Mouse (Mus musculus) cerebellum, adult (tissue): Measurements from ENCODE around the gene Zfp451.
"Not testable (repeated sequence)": the region's sequence is repeated elsewhere in the genome, so short reads cannot be mapped to it uniquely, and the experiment has no call there.

ENCODE experiments used
- ATAC-seq: cut with Nextera tagmentation; 2 replicates; pipeline ENCODE4 v1.9.2; 2017; ENCODE audit warnings: mild to moderate bottlenecking, moderate library complexity, mixed read lengths; ENCODE audit not compliant: insufficient number of reproducible peaks, low FRiP score, low TSS enrichment

The Zfp451 gene

GRCm38 (mm10) chr1:33813868-33814794 is at the start of gene Zfp451:
TSS of gene Zfp451 (minus strand) at chr1:33814595.
- peak; percentile 98 for ATAC-seq

- ATAC-seq: no peak
Measured at GRCm38 (mm10) chr1:33846807-33847206, 32.4 kb upstream of the Zfp451 start.

GRCm38 (mm10) chr1:33843823-33844222 is 29.4 kb upstream of the Zfp451 start:
- ATAC-seq: no peak

- ATAC-seq: not testable (repeated sequence)
Measured at GRCm38 (mm10) chr1:33838952-33839351, 24.6 kb upstream of the Zfp451 start.

- ATAC-seq: no peak
Measured at GRCm38 (mm10) chr1:33830586-33830985, 16.2 kb upstream of the Zfp451 start.

- ATAC-seq: no peak
Measured at GRCm38 (mm10) chr1:33817931-33818330, 3.5 kb upstream of the Zfp451 start.

- no peak for ATAC-seq
Measured at GRCm38 (mm10) chr1:33813495-33813867, 914 bp downstream of the Zfp451 start.

GRCm38 (mm10) chr1:33803323-33803722 is 11.1 kb downstream of the Zfp451 start:
- no peak for ATAC-seq

- no peak for ATAC-seq
Measured at GRCm38 (mm10) chr1:33799620-33800019, 14.8 kb downstream of the Zfp451 start.

- ATAC-seq: no peak
Measured at GRCm38 (mm10) chr1:33788493-33788892, 25.9 kb downstream of the Zfp451 start.

GRCm38 (mm10) chr1:33788072-33788471 is 26.3 kb downstream of the Zfp451 start:
- no peak for ATAC-seq

- no peak for ATAC-seq
Measured at GRCm38 (mm10) chr1:33784561-33784960, 29.8 kb downstream of the Zfp451 start.

GRCm38 (mm10) chr1:33776175-33776611 is 38.2 kb downstream of the Zfp451 start:
- peak; percentile 52; the same call in 1 of the 2 replicates for ATAC-seq

- ATAC-seq: no peak
Measured at GRCm38 (mm10) chr1:33772106-33772505, 42.3 kb downstream of the Zfp451 start.

- ATAC-seq: no peak
Measured at GRCm38 (mm10) chr1:33771621-33772020, 42.8 kb downstream of the Zfp451 start.

- no peak for ATAC-seq
Measured at GRCm38 (mm10) chr1:33768827-33769226, 45.6 kb downstream of the Zfp451 start.

- no peak for ATAC-seq
Measured at GRCm38 (mm10) chr1:33768091-33768787, 46.2 kb downstream of the Zfp451 start.

- ATAC-seq: no peak
Measured at GRCm38 (mm10) chr1:33766520-33767508, 47.6 kb downstream of the Zfp451 start.

GRCm38 (mm10) chr1:33765468-33766080 is 48.8 kb downstream of the Zfp451 start:
- no peak for ATAC-seq

- ATAC-seq: no peak
Measured at GRCm38 (mm10) chr1:33763826-33764225, 50.6 kb downstream of the Zfp451 start.
